Mouse (Mus musculus) thymus, adult 2 months (tissue): ENCODE data around the gene Trank1.

Experiments
- CTCF ChIP-seq: fragments of 200-500 bp; IDR thresholded peaks from 2 replicates; pipeline ENCODE4 v1.5.1; 2012; ENCODE audit warnings: mild to moderate bottlenecking, control low read depth, low read length, moderate library complexity, borderline replicate concordance; ENCODE audit not compliant: control insufficient read depth, poor library complexity, insufficient read depth; ENCODE audit errors: extremely low read depth
- POLR2A ChIP-seq: fragments of 200-500 bp; IDR thresholded peaks from 2 replicates; pipeline ENCODE4 v1.6.1; 2012; ENCODE audit warnings: mild to moderate bottlenecking, low read length, control low read depth, moderate library complexity; ENCODE audit not compliant: control insufficient read depth, poor library complexity, insufficient read depth; ENCODE audit errors: extremely low read depth

- TF ChIP-seq POLR2A (no peak), CTCF (no peak)
Observed at GRCm38 (mm10) chr9:111294911-111295310, 16.6 kb upstream of the Trank1 start.
